Mouse (Mus musculus) heart, embryonic 10.5 days (tissue): Measurements from ENCODE around the gene C2cd4c. TPM values are rescaled to one million over a fixed set of nuclear protein-coding genes. Genes with fewer than 3 reads are reported as not detected.
A peak's percentile ranks its signal among the peaks of the same experiment; 100 is the strongest.

Experiments
- DNase-seq: peaks from one replicate; pipeline ENCODE4 v3.0.0-alpha.2; 2017; ENCODE audit warnings: low spot score
- H3K27ac ChIP-seq: fragments of 300-500 bp; sonication (generic); 2 replicates; pipeline ENCODE4 v1.5.1; 2016; ENCODE audit warnings: mild to moderate bottlenecking
- H3K27me3 ChIP-seq: fragments of 300-500 bp; sonication (generic); 2 replicates; pipeline ENCODE4 v1.6.1; 2016; ENCODE audit warnings: mild to moderate bottlenecking; ENCODE audit not compliant: poor library complexity, insufficient read depth, severe bottlenecking
- H3K36me3 ChIP-seq: fragments of 300-500 bp; sonication (generic); 2 replicates; pipeline ENCODE4 v1.6.1; 2016; ENCODE audit warnings: mild to moderate bottlenecking, moderate library complexity
- H3K4me1 ChIP-seq: fragments of 300-500 bp; sonication (generic); 2 replicates; pipeline ENCODE4 v1.6.1; 2016; ENCODE audit warnings: mild to moderate bottlenecking
- H3K4me3 ChIP-seq: fragments of 300-500 bp; sonication (generic); 2 replicates; pipeline ENCODE4 v1.5.1; 2016; ENCODE audit warnings: mild to moderate bottlenecking, moderate library complexity
- H3K9me3 ChIP-seq: fragments of 300-500 bp; sonication (generic); 2 replicates; pipeline ENCODE4 v1.6.1; 2016; ENCODE audit warnings: mild to moderate bottlenecking, moderate library complexity
- WGBS: fragments of 180-500 bp; shearing (Covaris S2); methylation state at CpG from one replicate; pipeline ENCODE4 v1.1.7; 2016; 5-methylcytosine and 5-hydroxymethylcytosine counted together
- polyA plus RNA-seq: library from polyadenylated mRNA; unstranded; fragments of >200 nt; fragmentation: Nextera tagmentation; extraction: Ambion mirVana; gene quantifications from 2 replicates; pipeline ENCODE4 v1.2.1, GENCODE M21; 2016

C2cd4c gene
- polyA plus RNA-seq, 1 experiment from 2014 or later = not detected

DNA sequence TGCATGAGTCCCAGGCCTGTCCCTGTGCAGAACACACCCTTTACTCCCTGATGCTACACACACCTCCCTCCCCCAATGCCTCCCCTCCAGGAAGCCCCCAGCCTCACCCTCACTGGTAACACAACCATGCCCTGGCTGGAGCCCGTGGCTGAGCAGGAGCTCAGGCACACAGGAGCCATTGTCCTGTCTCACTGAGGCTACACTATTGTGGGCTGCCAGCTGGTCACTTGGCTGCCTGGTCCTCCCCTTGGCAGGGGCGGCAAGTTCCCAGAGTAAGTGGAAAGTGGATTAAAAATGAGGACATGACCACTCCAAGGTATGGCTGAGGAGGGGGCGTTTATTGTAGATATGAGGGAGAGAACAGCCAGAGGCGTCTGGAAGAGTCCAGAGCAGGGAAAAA lies 7.3 kb downstream of the C2cd4c start:
- 68% methylated on average over 4 of the region's 4 CpGs for WGBS
- H3K27me3 ChIP-seq = peaks cover 29% of the 10 kb centered on the region
- no peak for DNase-seq

DNA sequence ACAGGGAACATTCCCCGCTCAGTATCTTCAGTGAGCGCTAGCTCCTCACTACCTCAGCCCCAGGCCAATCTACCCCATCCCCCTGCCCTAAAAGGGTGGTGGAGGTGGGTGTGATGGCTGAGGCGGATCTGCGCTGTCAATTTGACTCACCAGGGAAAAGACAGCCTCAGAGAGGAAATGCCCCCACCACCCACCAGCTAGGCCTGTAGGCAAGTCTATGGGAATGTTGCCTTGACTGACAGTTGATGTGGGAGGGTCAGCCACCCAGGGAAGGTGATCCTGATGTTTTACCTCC lies 15.9 kb downstream of the C2cd4c start:
- peaks cover 48% of the 10 kb centered on the region for H3K27me3 ChIP-seq
- no peak for DNase-seq
- no peaks in the 10 kb centered on the region; the same call in 1 of the 2 replicates for H3K4me1 ChIP-seq
- no peaks in the 10 kb centered on the region for H3K36me3 ChIP-seq
- WGBS = 72% methylated on average over 4 of the region's 4 CpGs
- H3K4me3 ChIP-seq = no peak overlapping the region
- no peaks in the 10 kb centered on the region for H3K9me3 ChIP-seq
- no peak overlapping the region for H3K27ac ChIP-seq

More for the DNA sequence above, 7.3 kb downstream of the C2cd4c start:
- Histone ChIP-seq H3K4me3 (no peak overlapping the region), H3K27ac (no peak overlapping the region), H3K36me3 (no peaks in the 10 kb centered on the region), H3K9me3 (no peaks in the 10 kb centered on the region), H3K4me1 (peaks cover 2% of the 10 kb centered on the region)

DNA sequence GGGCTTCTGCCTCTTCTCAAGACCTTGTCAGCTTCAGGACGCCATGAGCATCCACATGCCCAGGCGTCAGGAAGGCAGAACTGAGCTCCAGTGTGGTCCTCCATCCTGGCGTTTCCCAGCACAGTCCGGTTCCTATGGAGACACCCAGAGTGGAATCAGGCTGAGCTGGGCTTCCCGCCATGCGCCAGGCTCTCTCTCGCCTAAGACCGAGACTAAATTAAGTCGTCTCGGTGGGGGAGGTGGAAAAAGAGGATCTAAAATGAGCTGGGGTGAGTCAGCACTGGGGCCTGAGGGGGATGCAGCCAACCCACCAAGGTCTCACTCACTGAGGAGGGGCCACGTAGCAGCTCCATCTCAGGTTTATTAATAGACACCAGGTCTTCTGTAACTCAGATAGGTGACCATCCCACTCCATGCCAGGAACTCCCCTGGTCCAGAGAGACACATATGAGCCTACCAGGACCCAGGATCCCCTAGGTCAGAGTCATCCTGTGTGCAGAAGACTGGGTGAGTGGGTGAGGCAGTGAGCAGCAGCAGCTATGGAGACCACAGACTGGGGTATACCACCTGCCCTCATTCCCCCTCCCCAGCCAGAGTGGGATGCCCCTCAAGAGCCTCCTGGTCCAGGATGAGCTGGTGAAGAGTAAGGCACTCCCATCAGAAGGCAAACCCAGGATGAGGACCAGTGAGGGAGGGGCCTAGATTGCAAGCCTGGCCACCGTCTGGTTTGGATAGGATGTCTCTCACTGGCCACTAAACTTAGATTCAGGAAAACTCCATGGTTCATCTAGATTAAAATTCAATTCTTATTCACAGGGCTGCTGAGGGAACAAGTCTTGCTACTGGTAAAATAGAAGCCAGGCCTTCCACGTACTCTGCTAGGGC lies 16.5 kb downstream of the C2cd4c start:
- 38% methylated on average over 13 of the region's 13 CpGs for WGBS

DNA sequence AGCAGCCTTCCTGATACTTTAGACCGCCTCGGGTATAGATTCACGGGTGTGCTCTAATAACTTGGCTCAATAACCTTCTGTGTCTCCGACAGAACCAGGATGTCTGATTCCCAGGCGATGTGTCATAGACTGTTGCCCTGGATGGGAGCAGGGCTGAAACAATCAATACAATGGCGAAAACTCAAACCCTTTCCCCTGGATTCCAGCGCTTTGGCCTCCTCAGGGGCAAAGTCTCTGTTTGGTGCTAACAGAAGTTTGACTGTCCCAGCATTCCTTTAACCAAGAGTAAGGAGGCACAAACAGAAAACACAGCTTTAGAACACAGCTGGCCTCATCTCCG lies 18.3 kb downstream of the C2cd4c start:
- 54% methylated on average over 8 of the region's 8 CpGs for WGBS
- peaks cover 48% of the 10 kb centered on the region for H3K27me3 ChIP-seq
- H3K4me3 ChIP-seq = no peak overlapping the region
- DNase-seq = no peak
- no peaks in the 10 kb centered on the region; the same call in 1 of the 2 replicates for H3K4me1 ChIP-seq
- no peaks in the 10 kb centered on the region for H3K9me3 ChIP-seq
- no peaks in the 10 kb centered on the region for H3K36me3 ChIP-seq
- H3K27ac ChIP-seq = no peak overlapping the region

More for the DNA sequence above, 16.5 kb downstream of the C2cd4c start:
- H3K27me3 ChIP-seq = peaks cover 48% of the 10 kb centered on the region
- H3K27ac ChIP-seq = no peak overlapping the region
- H3K9me3 ChIP-seq = no peaks in the 10 kb centered on the region
- H3K36me3 ChIP-seq = no peaks in the 10 kb centered on the region
- H3K4me1 ChIP-seq = no peaks in the 10 kb centered on the region; the same call in 1 of the 2 replicates
- H3K4me3 ChIP-seq = no peak overlapping the region
- DNase-seq = no peak

DNA sequence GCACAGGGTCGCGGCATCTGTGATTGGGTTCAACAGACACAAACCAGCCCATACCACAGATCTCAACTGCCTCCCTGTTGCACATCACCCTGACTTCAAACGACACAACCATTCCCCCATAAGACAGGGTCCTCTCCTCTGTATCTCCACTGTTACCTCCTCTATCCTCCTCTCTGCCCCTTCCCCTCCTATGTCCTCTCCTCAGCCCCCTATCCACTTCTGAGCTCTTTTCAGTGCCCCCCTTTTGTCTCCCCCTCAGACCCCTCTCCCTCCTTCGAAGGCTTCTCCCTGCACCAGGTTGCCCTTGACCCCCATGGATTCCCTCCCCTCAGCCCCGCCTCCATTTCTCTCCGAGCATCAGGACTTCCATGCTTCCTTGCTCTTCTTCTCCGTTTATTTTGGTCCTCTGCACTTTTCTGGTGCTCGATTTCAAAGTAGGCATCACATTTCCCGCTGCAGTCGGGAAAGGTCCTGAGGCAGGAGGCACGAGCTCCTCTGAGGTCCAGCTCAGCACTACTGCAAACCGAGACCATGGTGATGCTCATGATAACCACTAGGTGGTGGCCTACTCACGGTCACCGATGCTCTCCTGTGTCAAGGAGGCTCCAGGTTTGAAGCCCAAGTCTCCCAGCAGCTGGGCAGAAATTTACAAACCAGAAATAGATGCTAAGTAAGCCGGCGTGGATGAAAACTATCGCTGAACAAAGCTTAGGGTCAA lies 18.8 kb downstream of the C2cd4c start:
- Histone ChIP-seq H3K27ac (no peak overlapping the region), H3K27me3 (peaks cover 48% of the 10 kb centered on the region), H3K4me3 (no peak overlapping the region), H3K36me3 (no peaks in the 10 kb centered on the region), H3K9me3 (no peaks in the 10 kb centered on the region), H3K4me1 (no peaks in the 10 kb centered on the region; the same call in 1 of the 2 replicates)
- DNase-seq = peak; percentile 86
- 19% methylated on average over 17 of the region's 17 CpGs for WGBS

DNA sequence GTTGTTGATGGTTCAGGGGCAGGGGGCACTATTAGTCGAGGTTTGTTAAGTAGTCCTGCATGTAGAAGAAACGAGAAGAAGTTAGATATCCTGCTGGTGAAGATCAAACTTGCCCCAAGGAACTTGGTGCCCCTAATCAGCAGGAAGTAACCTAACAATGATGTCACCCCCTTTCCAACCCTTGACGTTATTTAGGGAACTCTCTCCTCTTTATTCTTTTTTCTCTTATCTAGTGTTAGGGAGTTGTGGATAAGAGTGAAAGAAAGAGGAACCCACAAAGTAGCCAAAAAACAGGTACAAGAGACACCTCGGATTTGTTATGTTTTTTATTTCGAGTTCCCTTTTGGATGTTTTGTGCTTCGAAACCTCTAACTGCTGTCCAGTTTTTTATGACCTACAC lies 19.7 kb downstream of the C2cd4c start:
- peaks cover 48% of the 10 kb centered on the region for H3K27me3 ChIP-seq
- H3K36me3 ChIP-seq = no peaks in the 10 kb centered on the region
- DNase-seq = no peak
- H3K27ac ChIP-seq = no peak overlapping the region
- H3K4me3 ChIP-seq = no peak overlapping the region
- 49% methylated on average over 6 of the region's 6 CpGs for WGBS
- no peaks in the 10 kb centered on the region; the same call in 1 of the 2 replicates for H3K4me1 ChIP-seq
- no peaks in the 10 kb centered on the region for H3K9me3 ChIP-seq

DNA sequence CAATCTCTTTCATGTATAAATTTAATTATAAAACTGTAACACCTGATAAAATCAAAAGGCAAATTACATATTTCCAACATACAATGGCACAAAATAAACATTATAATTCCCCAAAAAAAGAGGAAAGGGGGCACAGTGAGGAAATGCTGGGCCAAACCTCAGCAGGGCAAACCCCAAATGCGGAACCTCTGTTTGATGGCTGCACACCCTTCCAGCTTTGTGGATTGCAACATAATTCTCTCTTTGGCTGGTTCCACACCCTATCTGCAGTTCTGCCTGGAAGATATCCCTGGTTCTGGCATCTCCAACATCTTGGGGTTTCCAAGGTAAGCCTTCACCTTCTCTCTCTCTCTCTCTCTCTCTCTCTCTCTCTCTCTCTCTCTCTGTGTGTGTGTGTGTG lies 23.1 kb downstream of the C2cd4c start:
- Histone ChIP-seq H3K4me3 (no peak overlapping the region), H3K4me1 (no peaks in the 10 kb centered on the region), H3K27me3 (peaks cover 32% of the 10 kb centered on the region), H3K27ac (no peak overlapping the region), H3K9me3 (no peaks in the 10 kb centered on the region), H3K36me3 (no peaks in the 10 kb centered on the region)
- WGBS = 82% methylated on average over 1 of the region's 1 CpGs
- DNase-seq = no peak

DNA sequence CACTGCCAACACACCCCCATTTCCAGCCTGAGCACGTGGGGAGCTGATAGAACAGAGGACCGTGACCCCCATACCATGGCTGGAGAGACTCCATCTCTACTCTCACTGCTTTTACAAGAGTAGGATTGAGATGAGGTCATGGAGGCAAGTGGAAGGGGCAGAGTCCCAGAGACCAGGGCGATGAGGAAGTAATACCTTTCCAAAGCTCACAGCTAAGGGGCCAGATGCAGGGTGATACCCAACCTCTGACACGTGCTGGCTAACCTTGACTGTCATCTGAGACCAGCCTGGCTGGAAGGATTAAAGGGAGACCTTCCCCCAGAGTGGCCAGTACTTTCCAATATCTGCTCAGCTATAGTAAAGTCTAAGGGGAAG lies 26.1 kb downstream of the C2cd4c start:
- Histone ChIP-seq H3K27me3 (peaks cover 17% of the 10 kb centered on the region), H3K4me3 (no peak overlapping the region), H3K36me3 (no peaks in the 10 kb centered on the region), H3K27ac (no peak overlapping the region), H3K9me3 (no peaks in the 10 kb centered on the region), H3K4me1 (no peaks in the 10 kb centered on the region)
- DNase-seq = peak; percentile 56
- 59% methylated on average over 4 of the region's 4 CpGs for WGBS

DNA sequence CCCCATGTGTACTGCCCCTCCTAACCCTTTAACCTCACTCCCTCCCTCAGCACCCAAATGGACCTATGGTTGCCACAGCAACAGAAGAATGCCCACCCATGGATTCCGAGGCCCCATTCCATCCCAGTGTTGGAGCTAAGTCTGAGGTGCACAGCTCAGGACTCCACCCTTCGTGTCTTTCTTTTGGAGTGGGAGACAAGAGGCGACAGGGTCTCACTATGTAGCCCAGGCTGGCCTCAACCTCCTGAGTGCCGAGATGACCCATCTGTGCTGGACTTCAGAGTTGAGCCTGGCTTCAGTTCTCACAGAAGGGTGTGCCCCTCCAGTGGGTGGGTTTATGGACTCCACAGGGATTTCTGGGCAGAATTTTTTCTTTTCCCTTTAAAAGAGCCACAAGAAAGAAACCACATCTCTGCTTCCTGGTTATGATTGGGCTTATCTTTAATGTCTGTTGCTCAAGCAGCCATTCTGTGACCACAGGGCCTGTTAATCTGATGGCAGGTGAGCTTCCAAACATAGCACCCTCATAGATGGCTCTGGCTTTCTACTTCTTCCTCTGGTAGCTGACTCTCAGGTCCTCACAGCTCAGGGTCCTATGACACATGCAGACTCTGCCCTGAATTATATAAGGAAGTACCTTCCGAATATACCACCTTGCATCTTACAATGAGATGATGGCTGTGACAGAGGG lies 26.6 kb downstream of the C2cd4c start, which contains the start of gene Theg:
Gene Theg (minus strand): TSS at position 271 of the 691 bp plus-strand sequence.
- Histone ChIP-seq H3K27ac (no peak within 1 kb of the TSS), H3K36me3 (no peaks in the 10 kb centered on the region), H3K27me3 (peaks cover 17% of the 10 kb centered on the region), H3K4me1 (no peaks in the 10 kb centered on the region), H3K4me3 (no peak within 1 kb of the TSS), H3K9me3 (no peaks in the 10 kb centered on the region)
- 80% methylated on average over 5 of the region's 5 CpGs for WGBS
- DNase-seq = peak; percentile 68

DNA sequence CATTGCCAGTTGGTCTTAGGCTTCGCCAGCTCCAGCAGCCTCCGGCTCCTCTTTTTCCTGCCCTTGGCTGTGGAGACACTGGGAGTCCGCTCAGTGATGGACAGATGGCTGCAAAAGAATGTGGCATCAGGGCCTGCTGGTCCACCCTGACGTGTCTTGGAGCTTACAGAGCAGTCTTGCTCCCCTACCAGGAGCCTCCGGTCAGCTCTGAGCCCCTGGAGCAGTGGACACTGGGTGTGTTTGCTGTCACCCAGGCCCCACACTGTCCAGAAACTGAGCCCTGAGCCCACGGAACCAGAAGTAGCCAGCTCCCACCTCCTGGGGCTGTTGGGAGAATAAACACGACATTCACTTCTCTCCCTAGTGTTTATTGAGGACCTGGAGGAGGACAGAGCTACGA lies 27.6 kb downstream of the C2cd4c start:
- H3K27ac ChIP-seq = no peak overlapping the region
- H3K9me3 ChIP-seq = no peaks in the 10 kb centered on the region
- 63% methylated on average over 8 of the region's 8 CpGs for WGBS
- no peaks in the 10 kb centered on the region for H3K4me1 ChIP-seq
- H3K36me3 ChIP-seq = no peaks in the 10 kb centered on the region
- H3K4me3 ChIP-seq = no peak overlapping the region
- peak; percentile 61 for DNase-seq
- H3K27me3 ChIP-seq = peaks cover 17% of the 10 kb centered on the region

DNA sequence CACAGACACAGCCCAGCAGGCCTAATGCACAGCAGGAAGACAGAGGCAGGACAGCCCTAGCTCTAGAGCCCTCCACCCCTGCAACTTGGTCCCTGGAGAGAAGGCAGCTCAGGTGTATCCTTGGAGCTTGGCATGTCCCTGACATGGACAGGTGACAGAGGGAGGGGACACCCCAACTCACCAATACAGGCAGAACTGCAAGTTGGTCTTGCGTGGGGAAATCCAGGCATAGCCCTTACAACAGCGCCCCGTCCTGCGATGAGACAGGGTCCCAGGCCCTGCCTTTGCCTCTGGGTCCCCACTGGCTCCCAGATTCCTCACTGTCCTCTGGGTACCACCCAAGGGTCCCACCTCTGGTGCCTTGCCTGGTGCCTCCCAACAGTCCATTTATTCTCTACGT lies 28.1 kb downstream of the C2cd4c start:
- Histone ChIP-seq H3K4me3 (no peak overlapping the region), H3K4me1 (no peaks in the 10 kb centered on the region), H3K9me3 (no peaks in the 10 kb centered on the region), H3K27me3 (peaks cover 17% of the 10 kb centered on the region), H3K36me3 (no peaks in the 10 kb centered on the region), H3K27ac (no peak overlapping the region)
- peak; percentile 66 for DNase-seq
- 87% methylated on average over 5 of the region's 5 CpGs for WGBS

DNA sequence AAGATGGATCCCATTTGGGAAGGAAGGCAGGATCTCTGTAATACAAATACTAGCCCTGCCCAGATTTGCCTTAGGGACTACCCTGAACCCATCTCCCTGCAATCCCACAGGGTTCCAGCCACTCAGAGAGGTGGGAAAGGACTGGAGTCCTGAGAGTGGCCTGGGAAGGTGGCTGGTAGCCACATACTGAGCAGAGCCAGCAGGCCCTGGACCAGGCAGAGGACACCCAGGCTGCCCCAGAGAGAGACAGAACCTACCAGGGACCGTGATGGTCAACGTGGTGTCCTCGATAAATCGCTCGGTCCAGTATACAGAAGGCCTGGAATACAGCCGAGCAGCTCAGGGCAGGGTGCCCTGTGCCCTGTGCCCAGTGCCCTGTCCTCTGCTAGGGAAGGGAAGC lies 28.7 kb downstream of the C2cd4c start:
- Histone ChIP-seq H3K36me3 (no peaks in the 10 kb centered on the region), H3K4me3 (no peak overlapping the region), H3K27me3 (peaks cover 20% of the 10 kb centered on the region), H3K9me3 (no peaks in the 10 kb centered on the region), H3K27ac (no peak overlapping the region), H3K4me1 (no peaks in the 10 kb centered on the region)
- WGBS = 80% methylated on average over 6 of the region's 6 CpGs
- peak; percentile 64 for DNase-seq

DNA sequence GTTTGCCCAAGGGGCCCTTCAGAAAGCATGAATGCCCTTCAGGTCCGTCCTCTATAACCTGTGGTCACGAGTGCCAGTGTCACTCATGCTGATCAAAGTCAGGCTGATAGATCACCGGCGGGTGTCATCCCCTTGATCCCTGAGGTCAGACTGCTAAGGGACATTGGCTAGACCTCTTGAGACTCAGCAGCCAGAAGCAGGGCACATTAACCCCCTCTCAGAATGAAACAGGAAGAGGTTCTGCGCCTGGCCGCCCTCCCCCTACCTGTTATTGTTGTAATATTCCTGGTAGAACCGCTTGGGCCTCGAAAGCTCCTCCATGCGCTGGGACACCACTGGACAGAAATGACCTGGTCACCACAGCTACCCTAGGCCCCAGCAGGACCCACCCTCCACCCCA lies 29.4 kb downstream of the C2cd4c start:
- H3K9me3 ChIP-seq = no peaks in the 10 kb centered on the region

More for the DNA sequence above, 29.4 kb downstream of the C2cd4c start:
- WGBS = 76% methylated on average over 9 of the region's 9 CpGs
- peak; percentile 64 for DNase-seq
- no peak overlapping the region for H3K4me3 ChIP-seq
- H3K27me3 ChIP-seq = peaks cover 26% of the 10 kb centered on the region
- H3K36me3 ChIP-seq = no peaks in the 10 kb centered on the region
- H3K4me1 ChIP-seq = no peaks in the 10 kb centered on the region
- no peak overlapping the region for H3K27ac ChIP-seq
